Mouse (Mus musculus): ENCODE data around the gene Tlr4. TPM values are rescaled to one million over a fixed set of nuclear protein-coding genes. Genes with fewer than 3 reads are reported as not detected.

Tlr4 gene
- polyA plus RNA-seq, 1 experiment from 2014 or later: 2.9 TPM

GRCm38 (mm10) chr4:66974918-66975317, 147.5 kb downstream of the Tlr4 start:
- no peak for ATAC-seq (ENCODE audit: low read depth)
- WGBS: 77% methylated on average over 3 of the region's 3 CpGs
- no peak overlapping the region for H3K9ac ChIP-seq (ENCODE audit: low read depth, low read length)
- no peak overlapping the region for H3K27ac ChIP-seq (replicated peaks; ENCODE audit: low read depth, low read length)
- no peak overlapping the region for H3K4me2 ChIP-seq (ENCODE audit: low read depth, low read length)
- H3K4me3 ChIP-seq (ENCODE audit: low read depth, low read length): no peak overlapping the region
- no peaks in the 10 kb centered on the region for H3K9me3 ChIP-seq (ENCODE audit: control insufficient read depth, low read length)
- no peak for DNase-seq (ENCODE audit: low spot score)
- no peaks in the 10 kb centered on the region for H3K4me1 ChIP-seq (ENCODE audit: control insufficient read depth, insufficient read depth, low read length)
- no peaks in the 10 kb centered on the region for H3K36me3 ChIP-seq (ENCODE audit: control insufficient read depth, insufficient read depth, low read length)
- no peaks in the 10 kb centered on the region for H3K27me3 ChIP-seq (replicated peaks; ENCODE audit: control insufficient read depth, insufficient read depth, low read length)
